Mouse (Mus musculus) liver, adult 2 months (tissue): ENCODE data around the gene Fgfr3. TPM values are rescaled to one million over a fixed set of nuclear protein-coding genes. Genes with fewer than 3 reads are reported as not detected.

Source experiments
- DNase-seq: peaks from one replicate; pipeline ENCODE4 v3.0.0-alpha.2; 2011; ENCODE audit warnings: low read depth, low spot score; ENCODE audit errors: extremely low read depth
- H3K27ac ChIP-seq: fragments of 200-500 bp; replicated peaks from 2 replicates; pipeline ENCODE4 v1.5.1; 2012; ENCODE audit warnings: low read depth, mild to moderate bottlenecking, control low read depth, inconsistent platforms, low read length; ENCODE audit not compliant: insufficient read depth
- H3K27me3 ChIP-seq: fragments of 200-500 bp; 2 replicates; pipeline ENCODE4 v1.6.1; 2012; ENCODE audit warnings: mild to moderate bottlenecking, moderate library complexity, low read length, inconsistent platforms; ENCODE audit not compliant: control insufficient read depth, insufficient read depth
- H3K36me3 ChIP-seq: fragments of 200-500 bp; 2 replicates; pipeline ENCODE4 v1.6.1; 2012; ENCODE audit warnings: low read length, inconsistent platforms; ENCODE audit not compliant: control insufficient read depth, insufficient read depth
- H3K4me1 ChIP-seq: fragments of 200-500 bp; 2 replicates; pipeline ENCODE4 v1.6.1; 2011; ENCODE audit warnings: low read length; ENCODE audit not compliant: control insufficient read depth, insufficient read depth
- H3K4me3 ChIP-seq: fragments of 200-500 bp; 2 replicates; pipeline ENCODE4 v1.5.1; 2011; ENCODE audit warnings: low read depth, mild to moderate bottlenecking, control low read depth, low read length, moderate library complexity; ENCODE audit not compliant: insufficient read depth
- H3K79me2 ChIP-seq: fragments of 200-500 bp; 2 replicates; pipeline ENCODE4 v1.6.1; 2012; ENCODE audit warnings: inconsistent platforms, mild to moderate bottlenecking, low read length, moderate library complexity; ENCODE audit not compliant: control insufficient read depth, insufficient read depth
- H3K9ac ChIP-seq: fragments of 200-500 bp; 2 replicates; pipeline ENCODE4 v1.6.1; 2012; ENCODE audit warnings: low read depth, mild to moderate bottlenecking, control low read depth, inconsistent platforms, low read length
- CTCF ChIP-seq: fragments of 200-500 bp; IDR thresholded peaks from 2 replicates; pipeline ENCODE4 v1.5.1; 2011; ENCODE audit warnings: low read depth, low read length, control low read depth
- POLR2A ChIP-seq: fragments of 200-500 bp; IDR thresholded peaks from 2 replicates; pipeline ENCODE4 v1.6.1; 2011; ENCODE audit warnings: low read length, control low read depth; ENCODE audit not compliant: insufficient read depth; ENCODE audit errors: extremely low read depth
- WGBS: fragments of 180-500 bp; shearing (Covaris S2); methylation state at CpG from one replicate; pipeline ENCODE4 v1.1.7; 2018; 5-methylcytosine and 5-hydroxymethylcytosine counted together
- polyA plus RNA-seq: library from polyadenylated mRNA; depleted of rRNA; stranded (reverse); fragments of >200 nt; gene quantifications from 2 replicates; pipeline ENCODE4 v1.2.3, GENCODE M21; 2012
- total RNA-seq: library from RNA; depleted of rRNA; stranded (reverse); fragments of >200 nt; gene quantifications from 2 replicates; pipeline ENCODE4 v1.2.3, GENCODE M21; 2014

Fgfr3 gene
- total and polyA plus RNA-seq, 2 experiments = 18.9 to 57.0 TPM

- H3K4me3 ChIP-seq = no peak overlapping the region
- 85% methylated on average over 2 of the region's 2 CpGs for WGBS
Measured at GRCm38 (mm10) chr5:33709037-33709436, 12.4 kb upstream of the Fgfr3 start.

GRCm38 (mm10) chr5:33712550-33712949 is 8.9 kb upstream of the Fgfr3 start:
- Histone ChIP-seq H3K4me3 (no peak overlapping the region), H3K27ac (no peak overlapping the region), H3K36me3 (no peaks in the 10 kb centered on the region), H3K79me2 (no peaks in the 10 kb centered on the region), H3K9ac (no peak overlapping the region), H3K27me3 (no peaks in the 10 kb centered on the region), H3K4me1 (no peaks in the 10 kb centered on the region)
- DNase-seq = no peak
- 94% methylated on average over 2 of the region's 2 CpGs for WGBS
- TF ChIP-seq CTCF = no peak
- no peak for TF ChIP-seq POLR2A

More at GRCm38 (mm10) chr5:33709037-33709436, 12.4 kb upstream of the Fgfr3 start:
- peaks cover 14% of the 10 kb centered on the region for H3K4me1 ChIP-seq
- DNase-seq = no peak
- H3K27ac ChIP-seq = no peak overlapping the region
- no peaks in the 10 kb centered on the region for H3K27me3 ChIP-seq
- TF ChIP-seq CTCF = no peak
- no peak for TF ChIP-seq POLR2A
- H3K36me3 ChIP-seq = no peaks in the 10 kb centered on the region
- no peaks in the 10 kb centered on the region for H3K79me2 ChIP-seq
- H3K9ac ChIP-seq = no peak overlapping the region

- H3K36me3 ChIP-seq = no peaks in the 10 kb centered on the region
- WGBS = 92% methylated on average over 2 of the region's 2 CpGs
- H3K4me1 ChIP-seq = no peaks in the 10 kb centered on the region
- H3K27me3 ChIP-seq = no peaks in the 10 kb centered on the region
- no peak for DNase-seq
- no peaks in the 10 kb centered on the region for H3K79me2 ChIP-seq
- H3K4me3 ChIP-seq = no peak overlapping the region
- TF ChIP-seq CTCF = no peak
- TF ChIP-seq POLR2A = no peak
- no peak overlapping the region for H3K9ac ChIP-seq
- H3K27ac ChIP-seq = no peak overlapping the region
Measured at GRCm38 (mm10) chr5:33715182-33715581, 6.3 kb upstream of the Fgfr3 start.

DNA sequence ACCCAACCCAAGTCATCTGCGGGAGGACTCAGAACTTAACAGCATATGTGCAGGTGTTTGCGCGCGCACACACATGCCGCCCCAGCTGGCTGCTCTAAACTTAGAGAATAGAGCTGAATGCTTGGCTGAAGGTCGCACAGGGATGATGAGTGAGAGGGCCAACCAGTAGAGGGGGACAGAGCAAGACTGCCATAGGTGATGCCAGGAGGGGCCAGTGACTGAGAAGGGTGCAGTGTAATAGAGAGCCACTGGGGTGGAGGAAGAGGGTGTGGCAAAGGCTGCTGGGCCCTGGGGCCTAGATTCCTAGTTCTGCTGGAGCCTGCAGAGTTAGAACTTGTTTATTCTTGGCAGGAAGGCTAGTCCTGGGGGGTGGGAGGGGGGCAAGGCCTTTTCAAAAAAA is 5.0 kb upstream of the Fgfr3 start:
- Histone ChIP-seq H3K9ac (no peak overlapping the region), H3K36me3 (no peaks in the 10 kb centered on the region), H3K4me3 (no peak overlapping the region), H3K27ac (no peak overlapping the region), H3K4me1 (peaks cover 7% of the 10 kb centered on the region), H3K27me3 (no peaks in the 10 kb centered on the region), H3K79me2 (no peaks in the 10 kb centered on the region)
- no peak for DNase-seq
- 91% methylated on average over 6 of the region's 6 CpGs for WGBS
- no peak for TF ChIP-seq POLR2A

DNA sequence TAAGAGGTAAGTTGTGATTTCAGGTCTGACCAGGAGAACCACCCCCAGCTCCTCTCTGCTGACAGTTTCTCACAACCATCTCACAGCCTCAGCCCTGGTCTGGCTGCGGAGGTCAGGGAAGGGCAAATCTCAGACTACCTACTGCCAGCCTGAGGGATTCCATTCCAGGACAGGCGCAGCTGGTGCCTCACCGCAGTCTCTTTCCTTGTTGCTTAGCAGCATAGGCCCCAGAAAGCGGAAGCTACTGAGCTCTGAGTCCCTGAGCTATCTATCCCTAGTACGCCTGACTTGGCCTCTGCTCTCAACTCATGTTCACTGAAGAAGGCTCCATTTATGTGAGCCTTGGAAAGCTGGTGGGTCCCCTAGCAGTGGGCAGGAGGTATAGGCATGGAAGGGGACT is 3.0 kb upstream of the Fgfr3 start:
- Histone ChIP-seq H3K27ac (no peak overlapping the region), H3K4me3 (no peak overlapping the region), H3K4me1 (peaks cover 7% of the 10 kb centered on the region), H3K9ac (no peak overlapping the region), H3K36me3 (no peaks in the 10 kb centered on the region), H3K27me3 (no peaks in the 10 kb centered on the region), H3K79me2 (peaks cover 17% of the 10 kb centered on the region; the same call in 1 of the 2 replicates)
- no peak for DNase-seq
- WGBS = 96% methylated on average over 5 of the region's 5 CpGs
- TF ChIP-seq CTCF (no peak), POLR2A (no peak)

DNA sequence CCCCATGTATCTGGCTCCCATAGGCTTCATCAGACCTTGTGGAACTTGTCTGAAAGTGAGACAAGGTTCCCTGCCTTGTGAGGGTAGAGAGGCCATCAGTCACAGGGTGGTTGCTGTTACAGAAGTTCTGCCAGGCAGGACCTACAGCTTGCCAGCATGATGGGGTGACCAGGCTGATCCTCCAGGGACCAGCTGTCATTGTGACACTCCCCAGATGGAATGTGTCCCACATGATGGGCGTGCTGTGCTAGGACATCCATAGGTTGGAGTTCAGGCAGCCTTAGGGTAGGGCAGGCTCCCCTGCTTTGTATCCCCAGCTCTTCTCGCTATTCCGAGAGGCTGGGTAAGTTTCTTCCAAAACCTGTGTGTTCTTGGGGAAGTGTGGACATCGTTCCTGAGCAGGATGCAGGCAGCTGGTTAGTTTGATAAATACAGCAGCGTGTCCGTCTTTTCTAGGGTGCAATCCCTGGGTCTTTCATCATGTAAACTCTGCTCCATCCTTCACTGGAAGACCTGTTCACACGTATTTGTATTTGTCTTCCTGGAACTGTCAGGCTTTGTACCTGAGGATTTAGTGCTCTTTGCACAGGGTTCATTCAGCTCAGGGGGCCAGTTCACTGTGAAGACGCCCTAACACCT is 503 bp upstream of the Fgfr3 start:
- peaks cover 22% of the 10 kb centered on the region for H3K4me1 ChIP-seq
- no peaks in the 10 kb centered on the region for H3K27me3 ChIP-seq
- peak overlapping the region; percentile 89 for H3K9ac ChIP-seq
- H3K79me2 ChIP-seq = peaks cover 26% of the 10 kb centered on the region; the same call in 1 of the 2 replicates
- DNase-seq = peak; percentile 79
- no peaks in the 10 kb centered on the region for H3K36me3 ChIP-seq
- no peak for TF ChIP-seq CTCF
- TF ChIP-seq POLR2A = no peak
- 15% methylated on average over 8 of the region's 8 CpGs for WGBS
- H3K4me3 ChIP-seq = peak overlapping the region; percentile 97
- peak overlapping the region; percentile 83 for H3K27ac ChIP-seq
